Mouse (Mus musculus): ENCODE measurements around the gene F5. TPM values are rescaled to one million over a fixed set of nuclear protein-coding genes. Genes with fewer than 3 reads are reported as not detected.

F5 gene
- 6.8 and 9.2 TPM in 2 replicates for total RNA-seq (2015; ENCODE audit: low replicate concordance)
- 3.5 and 4.3 TPM in 2 replicates for total RNA-seq (2017; ENCODE audit: low replicate concordance)

DNA sequence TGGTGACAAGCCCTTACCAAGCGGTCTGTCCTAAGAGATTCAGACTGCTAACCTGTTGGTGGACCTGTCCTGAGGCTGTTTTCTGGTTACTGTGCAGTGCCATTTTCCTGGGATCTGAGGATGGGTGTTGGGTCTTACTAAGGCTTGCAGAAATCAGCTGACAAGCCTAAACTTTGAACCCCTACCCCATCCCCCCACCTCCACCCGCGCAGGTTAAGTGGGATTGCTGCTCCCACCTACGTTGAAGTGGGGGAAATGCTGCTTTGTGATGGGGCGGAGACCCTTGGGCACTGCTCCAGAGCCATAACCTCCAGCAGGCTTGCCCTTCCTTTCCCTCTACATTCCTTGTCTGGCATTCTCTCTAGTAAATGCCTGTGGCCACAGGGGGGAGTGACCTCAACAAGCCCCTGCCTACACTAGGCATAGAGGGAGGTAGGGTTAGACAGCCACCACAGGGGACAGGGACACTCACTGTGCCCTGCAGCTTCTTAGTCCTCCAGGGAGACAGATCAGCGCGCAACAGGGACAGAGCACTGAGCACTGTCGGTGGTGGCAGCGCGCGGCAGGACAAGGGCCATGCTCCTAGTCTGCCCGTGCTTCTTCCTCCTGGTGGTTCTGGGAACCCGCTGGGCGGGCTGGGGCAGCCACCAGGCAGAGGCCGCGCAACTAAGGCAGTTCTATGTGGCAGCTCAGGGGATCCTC, at the start of gene F5:
Gene F5 (plus strand): TSS at position 452 of the 702 bp plus-strand sequence.
- ATAC-seq (replicated peaks; ENCODE audit: low FRiP score, poor library complexity, severe bottlenecking) = 0 out of 2 replicates have a peak, but pooled peaks have one; percentile 39

DNA sequence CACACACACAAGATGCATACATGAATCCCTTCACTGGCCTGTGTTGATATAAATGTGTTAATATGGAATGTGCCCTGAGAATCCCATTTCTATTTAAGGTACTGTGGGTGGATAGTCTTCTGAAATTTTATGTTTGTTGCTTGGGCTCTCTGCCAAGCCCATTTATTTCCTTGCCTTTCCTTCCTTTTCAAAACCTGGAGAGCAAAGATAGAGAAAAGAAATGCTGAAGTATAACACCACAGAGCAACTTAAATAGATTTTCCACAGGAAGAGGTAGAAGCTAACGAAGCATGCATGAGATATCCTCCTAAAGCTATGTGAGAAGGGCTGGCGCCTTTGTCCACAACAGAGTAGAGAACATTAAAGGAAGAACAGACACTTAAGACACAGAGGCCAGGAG, 41.9 kb upstream of the F5 start:
- ATAC-seq (replicated peaks; ENCODE audit: low FRiP score, poor library complexity, severe bottlenecking) = no peak

DNA sequence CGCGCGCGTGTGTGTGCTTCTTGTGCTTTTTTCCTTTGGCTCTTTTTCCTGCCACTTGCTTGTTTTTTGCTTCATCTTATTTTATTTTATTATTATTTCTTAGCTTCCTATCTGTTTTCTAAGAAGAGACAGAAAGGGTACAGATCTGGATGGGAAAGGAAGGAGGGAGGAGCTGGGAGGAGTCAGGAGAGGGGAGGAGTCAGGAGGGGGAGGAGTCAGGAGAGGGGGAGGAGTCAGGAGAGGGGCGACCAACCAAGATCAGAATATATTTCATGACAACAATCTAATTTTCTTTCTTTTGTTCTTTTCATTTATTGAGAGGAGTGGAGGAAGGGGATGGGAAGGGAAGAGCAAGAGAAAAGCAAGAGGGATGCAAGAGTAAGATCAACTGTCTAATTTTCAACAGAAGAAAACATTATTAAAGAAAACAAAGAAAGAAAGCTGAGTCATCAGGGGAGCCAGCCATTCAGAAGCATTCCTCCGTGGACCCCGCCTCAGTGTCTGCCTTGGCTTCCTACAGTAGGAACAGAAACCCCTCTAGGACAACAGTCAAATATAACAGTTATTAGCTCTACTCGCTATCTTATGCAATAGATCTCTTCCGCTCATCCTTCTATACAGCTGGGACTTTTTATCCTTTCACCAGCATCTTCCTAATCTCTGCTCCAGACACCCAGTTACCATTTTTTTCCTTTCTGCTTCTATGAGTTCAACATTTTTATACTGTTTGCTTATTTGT, 40.9 kb upstream of the F5 start:
- no peak for ATAC-seq (replicated peaks; ENCODE audit: low FRiP score, poor library complexity, severe bottlenecking)

DNA sequence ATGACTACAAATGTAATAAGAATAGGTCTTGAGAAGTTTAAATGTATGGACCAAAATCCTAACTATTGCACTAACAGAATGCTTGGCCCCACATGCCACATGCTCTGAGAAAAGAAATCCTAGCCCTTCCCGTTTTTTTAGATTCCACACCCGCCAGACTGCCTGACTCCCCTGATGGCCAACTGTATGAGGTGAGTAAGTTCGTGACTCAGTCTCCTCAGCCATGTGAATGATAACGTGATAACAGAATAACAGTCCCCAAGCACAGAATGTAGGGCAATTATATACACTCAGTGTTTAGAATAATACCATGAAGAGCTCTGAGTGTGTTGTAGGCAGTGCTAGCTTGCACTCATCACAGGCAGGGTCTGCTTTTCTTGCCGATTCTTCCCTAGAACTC, 37.4 kb upstream of the F5 start:
- no peak for ATAC-seq (replicated peaks; ENCODE audit: low FRiP score, poor library complexity, severe bottlenecking)

DNA sequence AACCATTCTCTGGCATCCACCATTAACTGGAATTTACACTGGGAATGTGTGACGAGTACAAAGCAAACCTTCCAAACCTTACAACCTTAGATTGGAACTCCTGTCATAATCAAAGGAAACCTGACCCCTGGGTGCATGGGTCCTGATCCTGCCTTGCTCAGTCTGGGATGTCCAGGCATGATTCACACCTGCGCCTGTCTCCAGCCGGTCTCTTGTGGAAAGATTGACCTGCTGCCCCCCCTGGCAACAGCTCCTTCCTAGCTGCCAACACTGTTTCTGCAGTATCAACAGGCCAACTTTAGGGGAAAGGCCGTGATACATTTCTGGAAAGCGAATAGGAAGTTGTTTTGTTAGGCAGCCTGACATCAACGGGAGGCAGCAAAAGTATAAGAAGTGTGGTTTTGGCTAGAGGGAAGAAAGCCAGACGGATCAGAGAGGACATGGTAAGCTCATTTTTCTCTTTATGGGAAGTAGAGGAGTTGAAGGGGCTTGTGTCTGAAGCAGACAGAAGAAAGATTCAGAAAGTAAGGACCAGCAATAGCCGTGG, 36.6 kb upstream of the F5 start, which contains the start of gene Selp:
Gene Selp (plus strand): TSS at position 318 of the 547 bp plus-strand sequence.
- no peak for ATAC-seq (replicated peaks; ENCODE audit: low FRiP score, poor library complexity, severe bottlenecking)

DNA sequence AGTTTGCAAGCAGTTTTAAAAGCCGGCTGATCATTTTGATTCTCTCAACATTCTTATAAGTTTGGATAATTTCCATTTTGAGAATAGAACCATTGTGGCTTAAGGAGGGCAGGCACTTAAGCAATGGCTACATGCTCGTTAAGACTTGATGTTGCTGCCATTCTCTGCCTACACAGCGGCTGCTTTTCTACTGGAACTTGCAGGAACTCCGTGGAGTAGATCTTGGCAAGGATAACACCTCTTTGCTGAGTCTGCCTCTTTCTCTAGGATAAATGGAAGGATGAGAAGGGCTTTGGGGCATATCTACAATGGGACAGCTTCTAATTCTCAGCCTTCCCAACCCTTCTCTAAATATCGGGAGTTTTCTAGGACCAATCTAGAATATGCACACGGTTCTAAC, 36.0 kb upstream of the F5 start:
- no peak for ATAC-seq (replicated peaks; ENCODE audit: low FRiP score, poor library complexity, severe bottlenecking)

DNA sequence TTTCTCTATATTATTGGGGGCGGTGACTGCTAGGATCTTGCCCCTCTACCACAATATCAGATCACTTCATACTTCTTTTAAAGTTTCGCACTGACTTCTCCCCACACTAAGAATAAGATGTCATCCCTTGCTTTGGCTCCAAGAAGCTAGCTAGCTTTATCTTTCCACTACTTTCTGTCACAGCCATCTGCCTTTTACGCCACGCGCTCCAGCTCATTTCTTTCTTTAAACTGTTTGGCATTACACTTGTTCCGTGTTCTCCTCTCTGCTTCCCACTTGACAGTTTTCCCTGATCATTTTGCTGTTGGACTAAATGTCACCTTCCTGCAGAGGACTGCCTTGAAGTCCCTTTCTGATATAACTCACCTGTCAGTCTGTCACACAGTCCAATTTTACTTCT, 33.8 kb upstream of the F5 start:
- ATAC-seq (replicated peaks; ENCODE audit: low FRiP score, poor library complexity, severe bottlenecking) = no peak

DNA sequence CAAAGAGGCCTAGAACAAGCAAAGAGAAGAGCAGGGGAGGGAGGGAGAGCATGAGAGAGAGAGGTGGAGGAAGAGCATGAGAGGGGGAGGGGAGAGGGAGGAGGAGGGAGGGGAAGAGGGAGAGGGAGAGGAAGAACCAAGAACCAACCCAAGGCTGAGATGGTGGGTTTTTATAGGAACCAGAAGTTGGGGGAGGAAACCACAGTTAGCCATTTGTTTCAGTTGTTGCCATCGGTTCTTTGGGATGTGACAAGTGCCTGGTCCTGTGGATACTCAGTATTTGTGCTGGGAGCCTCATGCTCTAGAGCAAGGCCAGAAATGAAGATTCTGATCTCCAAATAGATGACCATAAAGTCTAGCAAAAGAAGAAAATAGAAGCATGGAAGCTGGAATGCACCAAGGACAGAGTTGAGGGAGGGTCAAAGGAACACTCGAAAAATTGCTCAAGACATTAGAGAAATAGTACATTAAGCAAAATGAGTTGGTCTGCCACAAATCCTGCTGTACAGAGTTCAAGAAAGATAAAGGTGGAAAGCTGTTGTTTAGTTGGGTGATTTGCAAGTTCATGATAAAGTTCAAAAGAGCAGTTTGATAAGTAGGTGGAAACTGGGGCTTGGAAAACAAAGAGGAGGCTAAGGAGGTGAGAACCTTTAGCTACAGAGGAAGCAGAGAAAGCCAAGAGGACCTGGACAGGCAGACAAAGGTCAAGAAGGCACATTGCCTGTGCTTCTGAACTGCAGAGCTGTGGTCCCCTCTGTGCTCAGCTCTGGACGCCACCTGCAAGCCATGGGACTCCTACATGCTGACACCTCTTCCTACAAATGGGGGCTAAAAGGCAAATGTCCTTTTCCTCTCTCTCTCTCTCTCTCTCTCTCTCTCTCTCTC, 31.5 kb upstream of the F5 start:
- ATAC-seq (replicated peaks; ENCODE audit: low FRiP score, poor library complexity, severe bottlenecking) = no peak

DNA sequence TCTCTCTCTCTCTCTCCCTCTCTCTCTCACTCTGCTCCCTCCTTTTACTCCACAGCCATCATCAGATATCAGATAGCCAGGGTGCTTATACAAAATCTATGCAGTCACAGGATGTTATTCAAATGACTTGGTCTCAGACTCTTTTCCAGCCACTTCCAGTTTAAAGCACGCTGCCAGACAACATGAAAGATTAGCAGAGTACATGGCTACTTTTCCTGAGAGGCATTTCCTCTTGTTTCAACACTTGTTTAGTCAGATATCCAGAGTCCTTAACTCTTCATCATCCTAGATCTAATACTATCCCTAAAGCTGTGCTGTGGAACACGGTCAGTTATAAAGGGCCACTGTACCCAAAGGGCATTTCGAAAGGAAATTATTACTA, 30.9 kb upstream of the F5 start:
- ATAC-seq (replicated peaks; ENCODE audit: low FRiP score, poor library complexity, severe bottlenecking) = no peak

DNA sequence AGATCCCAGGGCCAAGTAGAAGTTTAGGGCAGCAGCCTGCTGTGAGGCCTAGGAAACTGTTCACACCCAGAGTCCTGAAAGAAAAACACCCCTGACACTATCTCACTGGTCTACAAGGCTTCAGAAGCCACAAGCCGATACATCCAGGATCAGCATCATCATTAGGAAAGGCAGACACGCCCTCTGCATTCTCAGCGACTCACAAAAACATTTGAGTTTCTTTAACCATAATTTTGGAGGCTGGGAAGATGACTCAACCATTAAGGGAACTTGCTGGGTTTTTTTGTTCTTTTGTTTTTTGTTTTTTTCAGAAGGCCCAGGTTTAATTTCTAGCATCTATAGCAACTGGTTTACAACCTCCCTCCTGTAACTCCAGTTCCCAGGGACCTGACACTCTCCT, 27.8 kb upstream of the F5 start:
- no peak for ATAC-seq (replicated peaks; ENCODE audit: low FRiP score, poor library complexity, severe bottlenecking)

DNA sequence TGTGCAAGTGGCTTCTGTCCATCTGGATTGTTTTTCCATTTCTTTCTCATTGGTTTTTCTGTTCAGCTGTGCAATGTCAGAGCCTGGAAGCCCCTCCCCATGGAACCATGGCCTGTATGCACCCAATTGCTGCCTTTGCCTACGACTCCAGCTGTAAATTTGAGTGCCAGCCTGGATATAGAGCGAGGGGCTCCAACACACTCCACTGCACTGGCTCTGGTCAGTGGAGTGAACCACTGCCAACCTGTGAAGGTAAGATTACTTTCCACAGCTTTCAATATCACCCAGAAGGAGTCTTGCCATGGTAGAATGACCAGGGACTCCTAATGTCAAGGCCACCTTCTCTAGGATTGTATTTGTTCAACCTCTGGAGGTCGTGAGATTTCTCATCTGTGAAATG, 21.6 kb upstream of the F5 start:
- ATAC-seq (replicated peaks; ENCODE audit: low FRiP score, poor library complexity, severe bottlenecking) = no peak

DNA sequence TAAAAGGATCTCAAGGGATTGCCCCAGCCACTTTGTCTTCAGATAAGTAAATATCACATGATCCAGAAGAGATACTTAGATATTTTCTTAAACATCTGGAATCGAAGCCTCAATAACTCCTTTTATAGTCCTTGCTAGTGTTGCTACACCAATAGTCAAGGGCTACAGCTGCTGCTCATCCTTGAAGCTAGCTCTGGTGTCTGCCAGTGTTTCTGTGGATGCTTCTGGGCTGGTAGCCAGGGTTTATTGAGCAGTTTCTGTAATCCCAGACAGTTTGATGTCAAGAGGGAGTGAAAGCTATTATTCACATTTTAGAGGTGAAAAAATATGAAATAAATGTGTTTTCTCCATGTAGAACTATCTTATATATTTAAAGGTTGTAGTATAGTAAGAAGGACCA, 19.0 kb upstream of the F5 start:
- no peak for ATAC-seq (replicated peaks; ENCODE audit: low FRiP score, poor library complexity, severe bottlenecking)

DNA sequence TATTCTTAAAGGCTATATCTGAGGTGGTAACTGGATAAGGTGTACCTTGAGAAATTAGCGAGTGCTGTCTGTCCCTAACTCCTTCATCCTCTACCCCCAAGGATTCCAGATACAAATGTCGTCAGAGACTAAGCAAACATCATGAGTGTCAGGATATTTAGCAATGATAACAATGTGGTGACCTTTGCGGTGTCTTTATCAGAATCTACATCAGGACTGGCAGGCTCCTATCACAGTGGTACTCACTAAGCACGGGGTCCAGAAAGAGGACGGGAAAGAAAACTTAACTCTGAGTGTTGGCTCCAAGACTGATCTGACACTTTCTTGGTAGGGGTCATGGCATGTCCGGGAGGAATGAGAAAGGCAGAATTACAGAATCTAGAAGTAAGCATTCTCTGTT, 17.5 kb upstream of the F5 start:
- no peak for ATAC-seq (replicated peaks; ENCODE audit: low FRiP score, poor library complexity, severe bottlenecking)

DNA sequence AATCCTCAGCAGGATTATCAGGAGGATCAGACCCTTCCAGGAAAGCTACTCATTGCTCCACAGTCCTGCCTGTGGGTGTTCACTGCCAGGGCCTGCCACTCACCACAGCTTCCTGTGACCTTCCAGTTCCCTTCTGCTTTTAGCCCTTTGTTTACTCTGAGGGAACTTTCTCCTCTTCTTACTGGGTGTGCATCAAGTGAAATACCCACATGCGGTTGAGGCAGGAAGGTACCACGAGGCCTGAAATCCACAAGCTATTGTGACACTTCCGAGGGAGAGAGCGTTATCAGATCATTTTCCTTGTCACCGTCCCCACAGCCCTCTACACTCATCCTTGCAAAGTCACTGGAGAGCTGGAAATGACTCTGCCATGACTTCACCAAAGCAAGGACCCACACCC, 16.3 kb upstream of the F5 start:
- no peak for ATAC-seq (replicated peaks; ENCODE audit: low FRiP score, poor library complexity, severe bottlenecking)

DNA sequence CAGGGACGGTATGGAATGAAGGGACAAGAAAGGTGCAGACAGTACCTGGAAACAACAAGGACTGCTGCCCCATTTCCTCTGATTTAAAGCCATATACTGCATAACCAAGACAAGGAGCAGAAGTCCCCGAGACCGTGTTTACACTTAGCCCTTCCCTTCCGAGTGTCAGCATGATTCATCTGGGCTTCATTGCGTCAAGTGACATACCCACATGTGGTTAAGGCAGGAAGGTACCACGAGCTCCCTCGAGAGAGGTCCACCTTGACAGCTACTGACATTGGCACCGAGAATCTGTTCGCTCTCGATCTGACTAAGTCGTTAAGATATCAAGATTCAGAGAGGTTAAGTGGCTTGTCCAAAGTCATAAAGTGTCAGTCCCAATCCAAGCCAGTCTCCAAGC, 15.7 kb upstream of the F5 start:
- ATAC-seq (replicated peaks; ENCODE audit: low FRiP score, poor library complexity, severe bottlenecking) = no peak

DNA sequence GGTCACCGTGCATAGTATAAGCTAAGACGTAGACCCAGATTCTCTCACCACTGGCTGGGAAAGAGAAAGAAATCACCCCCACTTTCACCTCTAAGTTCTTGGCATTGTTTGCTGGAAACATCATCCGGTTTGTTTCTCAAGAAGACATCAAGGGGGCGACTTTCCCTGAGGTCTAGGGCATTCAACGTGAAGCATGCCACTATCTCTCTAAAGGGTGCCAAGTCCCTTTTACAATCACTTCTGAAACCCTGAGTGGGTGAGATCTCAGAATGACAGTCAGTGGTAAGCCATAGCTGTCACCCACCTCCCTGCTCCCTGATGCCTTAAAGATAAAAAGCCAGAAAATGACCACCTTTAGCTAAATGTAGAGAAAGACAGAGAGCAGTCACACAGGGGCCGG, 15.0 kb upstream of the F5 start:
- ATAC-seq (replicated peaks; ENCODE audit: low FRiP score, poor library complexity, severe bottlenecking) = no peak

DNA sequence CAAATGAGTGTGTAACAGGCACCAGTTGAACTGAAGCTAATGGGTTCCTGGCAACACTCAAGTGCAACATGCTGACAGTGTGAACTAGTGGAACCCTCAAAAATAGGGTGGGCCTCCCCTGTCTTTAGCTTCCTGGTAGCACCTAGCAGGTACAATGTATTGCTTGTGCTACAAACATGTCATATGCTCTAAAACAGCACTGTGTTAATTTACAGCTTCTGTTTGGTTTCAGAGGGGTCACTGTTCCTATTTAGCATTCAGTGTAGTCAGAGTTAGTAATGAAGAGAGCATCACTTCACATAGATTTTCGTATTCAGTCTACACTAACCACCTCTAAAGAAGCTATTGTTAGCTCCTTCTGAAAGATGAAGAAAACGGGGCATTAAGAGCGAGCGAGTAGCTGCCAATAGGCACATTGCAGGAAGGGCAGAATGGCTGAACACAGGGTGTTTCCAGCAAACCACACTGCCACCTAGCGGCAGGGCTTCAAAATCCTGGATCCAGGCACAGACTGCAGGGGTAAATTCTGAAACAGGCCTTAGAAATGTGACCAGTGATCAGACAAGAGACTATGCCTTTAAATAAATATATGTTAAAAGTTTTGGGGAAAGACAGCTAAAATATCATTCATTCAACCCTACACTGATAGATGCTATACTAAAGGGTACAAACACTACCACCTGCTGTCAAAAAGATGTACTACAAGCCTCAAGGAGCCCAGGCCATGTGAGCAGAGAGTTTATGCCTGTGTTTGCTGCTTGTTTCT, 13.1 kb upstream of the F5 start:
- ATAC-seq (replicated peaks; ENCODE audit: low FRiP score, poor library complexity, severe bottlenecking) = peak; percentile 84

DNA sequence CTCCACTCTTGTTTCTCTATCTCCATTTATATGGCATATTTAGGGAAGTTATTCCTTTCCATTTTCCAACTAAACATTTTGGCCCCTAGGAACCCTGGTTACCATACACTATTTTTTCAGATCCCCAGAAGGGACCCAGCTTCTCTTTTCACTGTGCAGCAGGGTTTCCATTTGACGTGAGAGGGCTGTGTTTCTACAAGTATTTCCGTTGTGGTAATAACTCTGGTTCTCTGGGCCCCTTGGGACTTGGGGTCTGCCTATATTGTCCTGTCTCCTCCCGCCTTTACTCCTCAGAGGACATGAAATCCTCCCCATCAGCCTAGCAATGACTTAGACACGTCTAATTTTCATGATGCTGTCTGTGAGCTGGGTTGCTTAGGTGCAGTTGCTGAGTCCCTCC, 12.2 kb upstream of the F5 start:
- no peak for ATAC-seq (replicated peaks; ENCODE audit: low FRiP score, poor library complexity, severe bottlenecking)

DNA sequence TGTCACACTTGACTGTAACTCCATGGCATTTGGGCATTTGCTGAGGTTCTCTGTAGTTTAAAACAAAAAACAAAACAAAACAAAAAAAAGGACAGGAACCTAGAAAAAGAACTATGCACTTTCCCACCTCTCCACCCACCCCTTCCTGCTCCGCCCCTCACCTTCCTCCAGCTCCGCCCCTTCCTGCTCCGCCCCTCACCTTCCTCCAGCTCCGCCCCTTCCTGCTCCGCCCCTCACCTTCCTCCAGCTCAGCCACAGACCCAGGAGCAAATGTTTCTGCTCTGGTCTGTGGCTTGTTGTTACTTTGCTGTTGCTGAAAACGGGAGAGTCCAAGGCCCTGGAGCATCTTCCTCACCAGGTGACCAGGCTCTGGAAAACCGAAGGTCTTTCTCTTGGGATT, 2.6 kb upstream of the F5 start:
- ATAC-seq (replicated peaks; ENCODE audit: low FRiP score, poor library complexity, severe bottlenecking) = no peak

DNA sequence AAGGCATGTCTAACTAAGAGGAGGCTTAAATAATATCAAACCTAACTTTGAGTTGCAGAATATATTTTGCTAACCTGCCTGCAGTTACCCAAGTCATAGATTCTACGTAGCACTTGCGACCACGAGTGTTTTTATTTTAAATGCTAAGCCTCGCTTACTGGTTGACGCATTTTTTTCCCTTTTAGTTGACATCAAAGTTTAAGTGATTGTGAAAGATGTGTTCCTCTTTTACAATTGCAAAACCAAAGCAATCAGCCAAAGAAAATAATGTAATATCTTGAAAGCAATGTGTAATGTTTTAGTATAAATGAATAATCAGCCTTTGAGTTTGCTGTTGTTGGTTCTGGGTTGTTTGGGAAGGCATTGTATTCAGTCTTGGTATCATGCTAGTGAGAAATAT, 1.2 kb downstream of the F5 start:
- ATAC-seq (replicated peaks; ENCODE audit: low FRiP score, poor library complexity, severe bottlenecking) = no peak
